24 mouse cellular contexts compared by ENCODE assay signal in genomic region chr3:143040666-143041065, GRCm38 (mm10).
DNase-seq lines count a peak whose midpoint lies in the region; ATAC-seq lines count a peak whose summit lies in the region.
"Had no signal": no experiment of that assay in that cellular context is flagged by ENCODE, and none has a peak within 500 bp of the region (broad histone marks: within the 10 kb centered on the region; RNA-seq: fewer than 3 reads in every experiment).

No protein-coding gene starts in this region.

- H3K9ac ChIP-seq in hindbrain, embryonic 13.5 days = no peak overlapping the region
- H3K9ac ChIP-seq: embryonic facial prominence, embryonic 12.5 days; forebrain, embryonic 12.5 days; limb, embryonic 15.5 days; liver, embryonic 14.5 days; stomach, embryonic 15.5 days had no signal

- no peaks in the 10 kb centered on the region for H3K9me3 ChIP-seq in hindbrain, embryonic 13.5 days
- H3K9me3 ChIP-seq: embryonic facial prominence, embryonic 12.5 days; forebrain, embryonic 12.5 days; limb, embryonic 15.5 days; stomach, embryonic 15.5 days had no signal

- DNase-seq in 3T3-L1 (ENCODE audit: low read depth, low spot score) (peak; percentile 10), 416B (ENCODE audit: low read depth) (peak; percentile 84)
- peak; percentile 68 for DNase-seq in lung, postnatal 25 days (ENCODE audit: low spot score)
- no peak for DNase-seq in left cerebral cortex, adult 9 months (ENCODE audit: low spot score in 2 of 2)
- DNase-seq: adrenal gland, postnatal 14 days; cerebellum, adult 2 months; cerebellum, postnatal 25 days; kidney, adult 11 months; layer of hippocampus, adult 9-11 months; left cerebral cortex, postnatal 4 days; midbrain, embryonic 14.5 days; thymus, adult 18-20 months; thymus, postnatal 4 days had no signal

- ATAC-seq in granulocyte monocyte progenitor cell, adult 5-6 weeks (replicated peaks; ENCODE audit: poor library complexity, severe bottlenecking) = peak; percentile 81
- ATAC-seq in CD4-positive, CD25-positive, alpha-beta regulatory T cell, adult 4 months = no peak
- ATAC-seq in hindbrain, embryonic 13.5 days (ENCODE audit: low FRiP score) = no peak
- ATAC-seq: activated CD4-positive, CD25-positive, alpha-beta regulatory T cell, adult 4 months had no signal

- no peak overlapping the region for H3K4me2 ChIP-seq in hindbrain, embryonic 13.5 days
- H3K4me2 ChIP-seq: embryonic facial prominence, embryonic 12.5 days; forebrain, embryonic 12.5 days; limb, embryonic 15.5 days; stomach, embryonic 15.5 days had no signal

- no peak overlapping the region for H3K4me3 ChIP-seq in hindbrain, embryonic 13.5 days
- H3K4me3 ChIP-seq: embryonic facial prominence, embryonic 12.5 days; forebrain, embryonic 12.5 days; limb, embryonic 15.5 days; myocyte; stomach, embryonic 15.5 days had no signal

- H3K27me3 ChIP-seq in hindbrain, embryonic 13.5 days = no peaks in the 10 kb centered on the region
- H3K27me3 ChIP-seq: embryonic facial prominence, embryonic 12.5 days; forebrain, embryonic 12.5 days; limb, embryonic 15.5 days; stomach, embryonic 15.5 days had no signal

- H3K27ac ChIP-seq in hindbrain, embryonic 13.5 days = no peak overlapping the region
- H3K27ac ChIP-seq: embryonic facial prominence, embryonic 12.5 days; forebrain, embryonic 12.5 days; kidney, postnatal 0 days; limb, embryonic 15.5 days; liver, embryonic 14.5 days; stomach, embryonic 15.5 days had no signal

- no peaks in the 10 kb centered on the region for H3K36me3 ChIP-seq in hindbrain, embryonic 13.5 days
- H3K36me3 ChIP-seq: embryonic facial prominence, embryonic 12.5 days; forebrain, embryonic 12.5 days; limb, embryonic 15.5 days; stomach, embryonic 15.5 days had no signal

- WGBS in hindbrain, embryonic 13.5 days = 88% methylated on average over 3 of the region's 3 CpGs

- H3K4me1 ChIP-seq in hindbrain, embryonic 13.5 days (replicated peaks) = no peaks in the 10 kb centered on the region
- H3K4me1 ChIP-seq: embryonic facial prominence, embryonic 12.5 days; forebrain, embryonic 12.5 days; limb, embryonic 15.5 days; stomach, embryonic 15.5 days had no signal

Comparison
In these comparisons a context has a peak if more than half of its experiments do, and no peak if none do; other contexts are left out.
1. DNase-seq: peak in 3T3-L1 (single experiment), 416B (single experiment) and lung, postnatal 25 days (single experiment); none in left cerebral cortex, adult 9 months (0 of 2).